Mouse (Mus musculus) frontal cortex, adult (tissue): ENCODE results near the gene Rnf26.

Experiments used
- ATAC-seq: cut with Nextera tagmentation; 2 replicates; pipeline ENCODE4 v1.9.2; 2017; ENCODE audit warnings: mild to moderate bottlenecking, moderate library complexity, mixed read lengths; ENCODE audit not compliant: low TSS enrichment

Gene Rnf26

GRCm38 (mm10) chr9:44075996-44076763, 37.1 kb downstream of the Rnf26 start:
- ATAC-seq, result no peak

DNA sequence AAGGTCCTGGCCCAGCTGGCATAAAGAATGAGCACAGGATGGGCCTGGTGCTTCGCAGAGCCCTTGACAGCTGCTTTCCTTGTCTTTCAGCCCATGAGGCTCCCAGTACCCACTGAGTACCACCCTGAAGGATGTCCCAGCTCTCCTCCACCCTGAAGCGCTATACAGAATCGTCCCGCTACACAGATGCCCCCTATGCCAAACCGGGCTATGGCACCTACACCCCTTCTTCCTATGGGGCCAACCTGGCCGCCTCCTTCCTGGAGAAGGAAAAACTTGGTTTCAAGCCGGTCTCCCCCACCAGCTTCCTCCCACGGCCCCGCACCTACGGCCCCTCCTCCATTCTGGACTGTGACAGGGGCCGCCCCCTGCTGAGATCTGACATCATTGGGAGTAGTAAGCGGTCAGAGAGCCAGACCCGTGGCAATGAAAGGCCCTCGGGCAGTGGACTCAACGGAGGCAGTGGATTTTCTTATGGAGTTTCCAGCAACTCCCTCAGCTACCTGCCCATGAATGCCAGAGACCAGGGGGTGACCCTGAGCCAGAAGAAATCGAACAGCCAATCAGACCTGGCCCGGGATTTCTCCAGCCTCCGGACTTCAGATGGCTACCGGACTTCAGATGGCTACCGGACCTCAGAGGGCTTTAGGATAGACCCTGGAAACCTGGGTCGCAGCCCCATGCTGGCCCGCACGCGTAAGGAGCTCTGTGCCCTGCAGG, 37.9 kb downstream of the Rnf26 start:
- no peak for ATAC-seq

GRCm38 (mm10) chr9:44074395-44075275, 38.7 kb downstream of the Rnf26 start:
- ATAC-seq, result no peak

GRCm38 (mm10) chr9:44073115-44073514, 40.2 kb downstream of the Rnf26 start:
- ATAC-seq, result no peak

DNA sequence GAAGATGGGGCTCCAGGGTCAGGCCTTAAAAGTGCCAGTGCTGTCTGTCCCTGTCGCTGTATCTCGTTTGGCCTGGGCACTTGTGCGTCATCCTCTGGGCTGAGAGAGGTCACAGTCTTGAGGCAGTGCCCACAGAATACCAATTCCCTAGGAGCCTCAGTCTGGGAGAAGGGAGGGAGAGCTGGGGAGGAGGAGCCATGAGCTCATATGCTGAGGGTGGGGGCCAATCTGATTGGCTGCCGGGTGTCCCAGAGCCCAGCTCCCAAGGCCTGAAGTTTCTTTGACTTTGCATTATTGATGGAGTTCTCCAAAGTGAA, 40.8 kb downstream of the Rnf26 start:
- peak; percentile 28; the same call in 1 of the 2 replicates for ATAC-seq

DNA sequence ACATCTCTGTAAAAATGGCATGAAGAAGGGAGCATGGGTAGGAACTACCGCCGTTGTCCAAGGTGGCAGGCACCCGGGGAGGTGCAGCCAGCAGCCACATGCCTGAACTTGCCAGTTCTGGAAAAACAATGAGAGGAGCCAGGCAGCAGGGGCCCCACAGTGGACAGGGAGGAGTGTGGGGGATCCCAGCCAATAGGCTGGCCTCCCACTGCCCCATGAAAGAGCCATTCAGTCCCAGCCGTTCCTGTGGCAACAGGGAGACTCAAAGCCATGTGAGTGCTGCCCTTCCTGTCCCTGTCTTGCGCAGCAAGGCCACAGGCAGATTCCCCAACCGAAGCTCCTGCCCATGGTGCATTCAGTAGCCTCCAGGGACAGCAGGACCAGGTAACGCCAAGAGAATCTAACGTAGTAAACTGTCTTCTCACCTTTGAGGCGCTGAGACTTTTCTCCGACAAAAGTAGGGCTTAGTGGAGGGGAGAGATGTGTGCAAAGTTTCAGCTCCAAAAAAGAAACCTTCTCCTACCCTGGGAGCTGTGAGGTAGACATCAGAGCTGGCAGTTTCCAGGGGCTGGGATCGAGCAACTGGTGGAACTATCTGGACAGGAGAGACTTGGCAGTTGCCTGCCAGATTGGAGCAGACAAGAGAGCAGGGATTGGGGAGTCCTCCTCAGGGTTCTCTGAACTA, 41.3 kb downstream of the Rnf26 start:
- peak; percentile 22 for ATAC-seq

DNA sequence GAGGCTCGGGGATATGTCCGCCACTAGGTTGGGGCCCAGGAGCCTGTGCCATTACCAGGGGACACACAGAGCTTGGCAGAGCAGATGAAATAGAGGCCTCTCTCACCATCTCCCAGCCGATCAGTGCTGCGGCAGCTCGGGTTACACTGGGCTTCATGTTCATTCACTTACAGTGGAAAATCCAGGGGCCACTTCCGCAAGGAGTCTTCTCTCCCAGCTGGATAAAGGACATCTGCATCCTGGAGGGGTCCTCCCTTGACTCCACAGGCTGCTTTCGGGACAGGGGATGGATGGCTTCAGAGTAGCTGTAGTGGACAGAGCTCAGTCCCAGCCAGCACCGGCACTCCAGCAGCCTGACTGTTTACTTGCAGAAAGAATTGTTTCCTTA, 42.5 kb downstream of the Rnf26 start:
- ATAC-seq, result no peak

GRCm38 (mm10) chr9:44070113-44070843, 43.0 kb downstream of the Rnf26 start:
- ATAC-seq, result no peak

- ATAC-seq, result no peak
These were observed 44.1 kb downstream of the Rnf26 start for GRCm38 (mm10) chr9:44069252-44069651.

GRCm38 (mm10) chr9:44067960-44068330, 45.4 kb downstream of the Rnf26 start:
- ATAC-seq, result no peak

DNA sequence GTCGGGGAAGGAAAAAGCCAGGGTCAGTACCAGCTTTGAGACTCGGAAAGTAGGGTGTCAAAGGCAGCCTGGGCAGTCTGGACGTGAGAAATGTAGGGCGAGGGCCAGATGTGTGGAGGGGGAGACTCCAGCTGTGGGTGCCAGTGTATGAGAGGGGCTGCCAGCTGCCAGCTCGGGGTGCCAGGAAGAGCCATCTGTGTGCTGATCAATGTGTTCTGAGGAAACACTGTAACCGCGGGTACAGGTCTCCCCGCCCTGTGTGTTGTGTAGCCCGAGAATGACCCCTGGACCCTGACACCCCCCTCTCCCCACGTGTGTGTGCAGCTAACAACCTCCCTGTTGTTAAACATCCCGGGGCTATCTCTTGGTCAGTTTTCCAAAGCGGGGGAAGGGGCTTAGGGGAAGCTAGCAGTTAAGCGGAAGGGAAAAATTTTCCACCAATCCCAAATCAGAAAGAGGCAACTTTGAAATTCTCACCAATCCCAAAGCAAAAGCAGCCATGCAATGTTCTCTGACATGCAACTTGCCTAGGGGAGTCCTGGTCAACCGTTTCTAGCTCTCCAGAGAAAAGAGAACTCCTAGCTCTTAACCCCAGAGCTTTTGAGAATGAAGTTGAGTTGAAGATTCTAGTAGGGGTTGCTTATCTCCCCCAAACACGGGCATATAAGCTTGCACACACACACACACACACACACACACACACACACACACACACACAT, 45.9 kb downstream of the Rnf26 start:
- ATAC-seq, result peak; percentile 20

DNA sequence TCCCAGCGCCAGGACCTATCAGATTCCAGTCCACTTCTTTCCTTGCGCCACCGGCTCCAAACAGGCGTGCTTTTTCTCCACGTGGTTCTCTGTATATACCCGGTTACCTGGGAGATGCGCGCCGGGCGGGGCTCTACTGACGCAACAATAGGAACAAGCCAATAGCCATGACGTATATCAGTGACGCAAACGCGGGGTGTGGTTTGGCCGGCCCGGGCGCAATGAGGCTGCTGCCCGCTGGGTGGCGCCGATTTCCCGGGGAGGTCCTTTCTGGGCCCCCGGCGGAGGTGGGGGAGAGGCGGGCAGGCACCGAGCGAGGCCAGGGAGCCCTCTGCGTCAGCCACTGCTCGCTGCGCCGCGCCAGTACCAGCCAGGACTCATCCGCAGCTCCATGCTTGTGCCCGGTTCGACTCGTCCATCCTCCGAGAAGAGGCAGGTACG, 46.5 kb downstream of the Rnf26 start, which contains the start of gene Usp2:
Usp2 (plus strand) TSS at position 237 of the 441 bp plus-strand sequence.
- peak; percentile 94 for ATAC-seq

GRCm38 (mm10) chr9:44065177-44065576, 48.1 kb downstream of the Rnf26 start:
- ATAC-seq, result no peak

DNA sequence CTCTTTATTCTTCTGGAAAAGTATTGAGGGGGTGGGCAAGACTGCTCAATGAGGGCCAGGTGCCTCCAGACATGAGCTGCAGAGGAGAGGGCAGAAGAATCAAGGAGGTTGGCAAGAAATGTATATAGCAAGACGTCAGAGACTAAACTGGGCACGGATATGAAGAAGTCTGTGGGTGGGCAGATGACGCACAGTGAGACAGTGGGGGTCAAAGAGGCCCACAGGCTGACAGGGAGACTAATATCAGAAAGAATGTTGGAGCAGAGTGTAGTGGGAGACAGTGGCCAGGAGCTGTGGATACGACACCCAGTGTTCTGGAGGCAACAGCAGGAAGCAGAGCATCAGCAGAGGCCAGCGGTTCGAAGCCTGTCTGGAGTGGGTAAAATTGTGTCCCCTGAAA, 54.7 kb downstream of the Rnf26 start:
- ATAC-seq, result no peak; the same call in 1 of the 2 replicates

DNA sequence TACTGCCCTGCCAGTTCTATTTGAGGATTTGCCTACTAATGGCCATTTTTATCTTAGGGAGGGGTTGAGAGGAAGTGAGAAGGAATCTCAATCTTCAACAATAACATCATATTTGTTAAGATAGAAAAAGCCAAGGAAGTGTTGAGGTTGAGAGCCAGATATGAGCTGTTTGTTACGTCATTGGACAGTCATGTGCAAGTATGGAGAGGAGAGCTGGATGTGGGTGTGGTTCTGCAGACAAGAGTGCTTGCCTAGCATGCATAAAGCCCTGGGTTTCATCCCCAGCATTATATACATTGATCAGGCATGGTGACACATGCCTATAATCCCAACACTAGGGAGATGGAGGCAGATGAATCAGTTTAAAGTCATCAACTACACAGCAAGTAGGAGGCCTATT, 59.4 kb downstream of the Rnf26 start:
- ATAC-seq, result no peak

- no peak for ATAC-seq
These were observed 60.5 kb downstream of the Rnf26 start for GRCm38 (mm10) chr9:44052855-44053254.

- no peak for ATAC-seq
These were observed 63.7 kb downstream of the Rnf26 start for GRCm38 (mm10) chr9:44049381-44050165.

GRCm38 (mm10) chr9:44048541-44049380, 64.6 kb downstream of the Rnf26 start:
- peak; percentile 69 for ATAC-seq
